Mouse (Mus musculus): ENCODE measurements around the gene Ndufab1. TPM values are rescaled to one million over a fixed set of nuclear protein-coding genes. Genes with fewer than 3 reads are reported as not detected.
"Not testable (repeated sequence)": the region's sequence is repeated elsewhere in the genome, so short reads cannot be mapped to it uniquely, and the experiment has no call there.

Ndufab1 gene
- 100 to 1,000 TPM; 308 TPM for total RNA-seq (2021)
- long read RNA-seq, experiment 1, transcript Ndufab1-203 (5 exons, 1,416 nt) = major isoform, 77 of 96 reads
- long read RNA-seq, experiment 1, partial matches to known transcripts = 1 of 96 reads
- long read RNA-seq, experiment 1, other reads (novel, unspliced or antisense) = 13 of 96 reads
- long read RNA-seq, experiment 2, transcript Ndufab1-201 (5 exons, 3,479 nt) = minor isoform, 6 of 259 reads
- long read RNA-seq, experiment 2, transcript Ndufab1-203 (5 exons, 1,416 nt) = major isoform, 225 of 259 reads
- long read RNA-seq, experiment 2, partial matches to known transcripts = 0 of 259 reads
- long read RNA-seq, experiment 2, other reads (novel, unspliced or antisense) = 25 of 259 reads

- DNase-seq (ENCODE audit: low spot score in 2 of 2) = peak; percentile 79 to 86
Observed at GRCm38 (mm10) chr7:122101747-122102244, at the start of gene Ndufab1. Ndufab1 (minus strand) TSS chr7:122101886.

- DNase-seq (ENCODE audit: low spot score in 2 of 2) = no peak
Observed at GRCm38 (mm10) chr7:122140991-122141390, 39.3 kb upstream of the Ndufab1 start.

GRCm38 (mm10) chr7:122138190-122138589 lies 36.5 kb upstream of the Ndufab1 start:
- DNase-seq (ENCODE audit: low spot score in 2 of 2) = no peak

- DNase-seq (ENCODE audit: low spot score in 2 of 2) = no peak
Observed at GRCm38 (mm10) chr7:122137071-122137470, 35.4 kb upstream of the Ndufab1 start.

GRCm38 (mm10) chr7:122135070-122135469 lies 33.4 kb upstream of the Ndufab1 start:
- no peak for DNase-seq (ENCODE audit: low spot score in 2 of 2)

- no peak for DNase-seq (ENCODE audit: low spot score in 2 of 2)
Observed at GRCm38 (mm10) chr7:122133338-122133625, 31.6 kb upstream of the Ndufab1 start.

GRCm38 (mm10) chr7:122132497-122133337 lies 31.0 kb upstream of the Ndufab1 start, which contains the start of the genes Palb2 and Dctn5:
Palb2 (minus strand) TSS chr7:122132985.
Dctn5 (plus strand) TSS chr7:122133041.
- DNase-seq (ENCODE audit: low spot score in 2 of 2) = peak; percentile 98 to 99

- no peak for DNase-seq (ENCODE audit: low spot score in 2 of 2)
Observed at GRCm38 (mm10) chr7:122131834-122132233, 30.1 kb upstream of the Ndufab1 start.

GRCm38 (mm10) chr7:122126946-122127345 lies 25.3 kb upstream of the Ndufab1 start:
- no peak for DNase-seq (ENCODE audit: low spot score in 2 of 2)

GRCm38 (mm10) chr7:122125636-122126035 lies 23.9 kb upstream of the Ndufab1 start:
- no peak for DNase-seq (ENCODE audit: low spot score in 2 of 2)

- no peak for DNase-seq (ENCODE audit: low spot score in 2 of 2)
Observed at GRCm38 (mm10) chr7:122123518-122123917, 21.8 kb upstream of the Ndufab1 start.

- no peak for DNase-seq (ENCODE audit: low spot score in 2 of 2)
Observed at GRCm38 (mm10) chr7:122108206-122108605, 6.5 kb upstream of the Ndufab1 start.

- not testable (repeated sequence) for DNase-seq (ENCODE audit: low spot score in 2 of 2)
Observed at GRCm38 (mm10) chr7:122101014-122101746, 506 bp downstream of the Ndufab1 start.

GRCm38 (mm10) chr7:122099222-122099621 lies 2.5 kb downstream of the Ndufab1 start:
- peak in 1 of 2 experiments; percentile 37 for DNase-seq (ENCODE audit: low spot score in 2 of 2)

- DNase-seq (ENCODE audit: low spot score in 2 of 2) = no peak
Observed at GRCm38 (mm10) chr7:122098009-122098408, 3.7 kb downstream of the Ndufab1 start.

- no peak for DNase-seq (ENCODE audit: low spot score in 2 of 2)
Observed at GRCm38 (mm10) chr7:122094564-122095330, 6.9 kb downstream of the Ndufab1 start.

GRCm38 (mm10) chr7:122087195-122087982 lies 14.3 kb downstream of the Ndufab1 start:
- no peak for DNase-seq (ENCODE audit: low spot score in 2 of 2)

GRCm38 (mm10) chr7:122081071-122081470 lies 20.6 kb downstream of the Ndufab1 start:
- DNase-seq (ENCODE audit: low spot score in 2 of 2) = no peak

- DNase-seq (ENCODE audit: low spot score in 2 of 2) = no peak
Observed at GRCm38 (mm10) chr7:122079798-122080554, 21.7 kb downstream of the Ndufab1 start.

Data from layer of hippocampus, postnatal 14 days (tissue).